Mouse (Mus musculus): ENCODE results near the gene Gtf2e1. TPM values are rescaled to one million over a fixed set of nuclear protein-coding genes. Genes with fewer than 3 reads are reported as not detected.

Gtf2e1 gene
- 10 to 100 TPM; 21.5 to 22.3 TPM for total RNA-seq (2021)
- long read RNA-seq, transcript Gtf2e1-201 (5 exons, 3,084 nt) = major isoform, 7 of 17 reads
- long read RNA-seq, partial matches to known transcripts = 1 of 17 reads
- long read RNA-seq, other reads (novel, unspliced or antisense) = 9 of 17 reads

GRCm38 (mm10) chr16:37539611-37540580 is at the start of gene Gtf2e1, which contains the start of gene Rabl3:
Gene Gtf2e1, minus strand, starts transcription at chr16:37539789.
Gene Rabl3, plus strand, starts transcription at chr16:37539885.
- peak; percentile 97 to 98 for DNase-seq (ENCODE audit: low spot score in 2 of 2)

DNA sequence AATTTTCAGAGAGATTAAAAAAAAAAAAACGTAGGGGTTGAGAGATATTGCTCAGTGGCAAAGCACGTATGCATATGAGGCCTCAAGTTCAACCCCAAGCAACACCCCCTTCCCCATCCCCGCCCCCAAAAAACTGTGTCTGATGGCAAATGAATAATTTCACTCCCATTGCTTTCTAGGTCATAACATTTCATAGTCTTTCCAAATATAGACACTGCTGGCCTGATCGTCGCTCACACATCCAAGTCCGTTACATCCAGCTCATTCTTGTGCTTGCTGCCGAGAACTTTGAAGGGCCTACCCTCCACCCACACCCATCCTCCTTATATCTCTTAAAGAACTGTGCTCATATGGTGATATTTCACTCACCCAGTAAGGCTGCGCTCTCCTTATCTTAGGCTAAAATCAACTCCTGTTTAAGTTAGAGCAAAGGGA is 45.6 kb upstream of the Gtf2e1 start:
- no peak for DNase-seq (ENCODE audit: low spot score in 2 of 2)

DNA sequence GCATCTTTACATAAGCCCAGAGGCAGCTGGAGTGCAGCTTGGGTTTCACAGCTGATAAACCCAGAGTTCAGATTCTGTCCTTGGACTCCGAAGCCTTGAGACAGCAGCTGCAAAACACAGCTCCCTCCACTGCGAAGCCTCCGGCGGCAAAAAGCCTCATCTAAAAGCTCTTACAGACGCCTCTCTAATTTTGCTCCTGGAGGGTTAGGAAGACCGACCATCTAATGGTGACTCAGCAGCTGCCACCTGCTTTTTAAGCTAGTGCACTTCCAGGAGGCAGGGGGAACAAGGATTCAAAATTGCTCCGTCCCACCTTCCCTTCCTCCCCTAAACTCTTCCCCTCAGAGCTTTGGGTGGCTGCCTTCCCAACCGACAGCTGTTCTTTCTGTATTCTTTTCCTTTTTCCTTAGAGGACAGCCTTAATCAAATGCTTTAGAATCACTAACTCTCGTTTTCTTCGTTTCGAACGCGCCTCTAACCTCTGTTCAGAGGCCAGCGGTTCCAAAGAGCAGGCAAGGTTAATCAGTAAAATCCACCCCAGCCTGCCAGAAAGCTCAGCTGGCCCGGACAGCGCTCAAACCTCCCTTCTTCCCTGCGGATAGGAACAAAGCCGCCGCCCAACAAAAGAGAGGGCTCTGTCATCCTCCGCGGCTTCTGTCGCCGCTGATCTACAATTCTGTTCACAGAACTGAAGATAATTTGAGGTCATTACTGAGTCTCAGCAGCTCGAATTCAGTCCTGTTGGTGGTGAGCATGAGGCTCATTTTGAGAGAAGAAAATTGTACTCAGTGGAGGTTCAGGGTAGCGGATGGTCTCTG is 44.8 kb upstream of the Gtf2e1 start:
- DNase-seq (ENCODE audit: low spot score in 2 of 2) = peak; percentile 65 to 69

DNA sequence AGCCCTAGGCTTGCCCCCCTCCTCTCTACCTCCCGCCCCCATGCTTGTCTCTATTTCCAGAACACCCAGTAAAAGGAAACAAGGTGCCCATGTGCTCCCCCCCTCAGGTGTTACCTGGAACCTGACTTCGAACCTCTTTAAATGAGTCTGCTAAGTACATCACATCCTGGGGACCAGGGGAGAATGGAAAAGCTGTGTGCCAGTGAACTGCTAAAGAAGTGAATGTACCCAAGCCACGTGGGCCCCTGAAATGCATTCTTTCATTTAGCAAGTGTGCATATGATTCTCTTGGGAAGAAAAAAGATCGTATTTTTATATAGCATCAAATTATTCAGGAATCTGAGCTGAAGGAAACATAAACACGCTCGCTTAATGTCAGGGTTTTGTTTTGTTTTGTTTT is 44.2 kb upstream of the Gtf2e1 start:
- DNase-seq (ENCODE audit: low spot score in 2 of 2) = no peak

GRCm38 (mm10) chr16:37583306-37583705 is 43.7 kb upstream of the Gtf2e1 start:
- no peak for DNase-seq (ENCODE audit: low spot score in 2 of 2)

DNA sequence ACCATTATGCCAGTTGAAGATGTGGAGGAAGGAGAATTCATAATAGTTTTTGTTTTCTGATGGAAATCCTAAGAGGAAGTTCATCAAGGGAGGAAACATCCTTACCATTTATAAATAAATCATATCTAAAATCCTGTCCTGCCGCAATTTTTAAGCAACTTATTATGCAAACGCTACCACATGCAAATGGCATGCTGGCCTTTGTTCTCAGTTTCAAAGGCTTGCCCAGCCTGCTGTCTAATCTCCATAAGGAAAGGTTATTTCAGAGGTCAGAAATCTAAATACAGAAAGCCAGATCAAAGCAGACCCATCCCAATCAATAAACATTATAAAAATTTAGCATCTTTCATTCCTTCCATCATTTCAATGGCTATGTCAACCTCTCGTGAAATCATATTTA is 42.3 kb upstream of the Gtf2e1 start:
- no peak for DNase-seq (ENCODE audit: low spot score in 2 of 2)

DNA sequence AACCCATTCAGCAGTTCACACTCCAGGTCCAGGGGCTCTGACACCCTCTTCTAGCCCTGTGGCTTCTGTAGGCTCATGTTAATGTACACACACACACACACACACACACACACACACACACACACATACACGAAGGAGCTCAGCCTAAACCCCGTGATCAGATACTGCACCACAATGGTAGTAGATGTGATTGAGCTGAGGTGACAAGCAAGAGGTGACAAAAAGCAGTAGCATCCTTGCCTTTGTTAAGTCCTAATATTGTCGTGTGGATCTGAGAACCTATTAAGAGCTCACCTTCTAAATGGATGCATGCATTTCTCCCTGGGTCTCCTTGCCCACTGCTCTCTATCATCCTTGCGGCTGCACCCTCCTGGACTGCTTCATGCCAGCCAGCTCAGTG is 41.1 kb upstream of the Gtf2e1 start:
- DNase-seq (ENCODE audit: low spot score in 2 of 2) = no peak

GRCm38 (mm10) chr16:37579994-37580393 is 40.4 kb upstream of the Gtf2e1 start, which contains the start of gene Hgd:
Gene Hgd, plus strand, starts transcription at chr16:37580153.
- no peak for DNase-seq (ENCODE audit: low spot score in 2 of 2)

DNA sequence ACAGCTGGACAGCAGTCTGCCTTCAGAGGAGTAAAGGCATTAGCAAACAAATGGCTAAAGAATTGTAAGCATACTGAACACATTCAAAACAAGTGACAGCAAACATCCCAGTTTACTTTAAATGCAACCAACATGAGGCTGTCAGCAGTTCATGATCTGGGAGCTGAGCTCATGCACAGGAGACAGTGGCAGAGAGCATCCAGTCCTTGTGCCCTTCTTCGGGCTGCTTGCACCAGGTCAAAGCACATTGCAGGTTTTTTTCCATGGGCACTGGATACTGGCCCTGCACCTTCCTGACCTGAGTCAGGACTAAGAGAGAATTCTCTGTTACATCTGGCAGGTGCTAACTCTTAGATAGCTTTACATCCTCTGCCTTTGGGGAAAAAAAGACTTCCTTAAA is 40.0 kb upstream of the Gtf2e1 start:
- DNase-seq (ENCODE audit: low spot score in 2 of 2) = no peak

GRCm38 (mm10) chr16:37575325-37575724 is 35.7 kb upstream of the Gtf2e1 start:
- DNase-seq (ENCODE audit: low spot score in 2 of 2) = no peak

- no peak for DNase-seq (ENCODE audit: low spot score in 2 of 2)
Measured at GRCm38 (mm10) chr16:37573061-37573460, 33.5 kb upstream of the Gtf2e1 start.

GRCm38 (mm10) chr16:37572117-37572754 is 32.6 kb upstream of the Gtf2e1 start:
- no peak for DNase-seq (ENCODE audit: low spot score in 2 of 2)

DNA sequence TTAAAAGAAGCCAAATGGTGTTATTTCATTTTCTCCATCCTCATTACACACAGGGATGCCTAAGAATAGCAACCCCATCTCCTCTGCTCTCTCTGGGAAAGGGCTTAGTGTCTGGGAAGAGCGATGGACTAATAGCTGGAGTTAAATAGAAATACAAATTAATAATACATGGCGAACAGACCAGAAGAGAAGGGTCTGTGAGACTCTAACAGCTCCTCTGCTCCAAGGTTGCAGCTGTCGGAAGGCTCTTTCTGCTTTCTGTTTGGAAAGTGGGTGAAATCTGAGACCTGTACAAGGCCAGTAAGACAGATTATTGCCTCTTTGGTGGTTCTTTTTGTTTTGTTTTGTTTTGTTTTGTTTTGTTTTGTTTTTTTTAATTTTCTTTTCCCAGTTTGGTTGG is 32.0 kb upstream of the Gtf2e1 start:
- DNase-seq (ENCODE audit: low spot score in 2 of 2) = no peak

DNA sequence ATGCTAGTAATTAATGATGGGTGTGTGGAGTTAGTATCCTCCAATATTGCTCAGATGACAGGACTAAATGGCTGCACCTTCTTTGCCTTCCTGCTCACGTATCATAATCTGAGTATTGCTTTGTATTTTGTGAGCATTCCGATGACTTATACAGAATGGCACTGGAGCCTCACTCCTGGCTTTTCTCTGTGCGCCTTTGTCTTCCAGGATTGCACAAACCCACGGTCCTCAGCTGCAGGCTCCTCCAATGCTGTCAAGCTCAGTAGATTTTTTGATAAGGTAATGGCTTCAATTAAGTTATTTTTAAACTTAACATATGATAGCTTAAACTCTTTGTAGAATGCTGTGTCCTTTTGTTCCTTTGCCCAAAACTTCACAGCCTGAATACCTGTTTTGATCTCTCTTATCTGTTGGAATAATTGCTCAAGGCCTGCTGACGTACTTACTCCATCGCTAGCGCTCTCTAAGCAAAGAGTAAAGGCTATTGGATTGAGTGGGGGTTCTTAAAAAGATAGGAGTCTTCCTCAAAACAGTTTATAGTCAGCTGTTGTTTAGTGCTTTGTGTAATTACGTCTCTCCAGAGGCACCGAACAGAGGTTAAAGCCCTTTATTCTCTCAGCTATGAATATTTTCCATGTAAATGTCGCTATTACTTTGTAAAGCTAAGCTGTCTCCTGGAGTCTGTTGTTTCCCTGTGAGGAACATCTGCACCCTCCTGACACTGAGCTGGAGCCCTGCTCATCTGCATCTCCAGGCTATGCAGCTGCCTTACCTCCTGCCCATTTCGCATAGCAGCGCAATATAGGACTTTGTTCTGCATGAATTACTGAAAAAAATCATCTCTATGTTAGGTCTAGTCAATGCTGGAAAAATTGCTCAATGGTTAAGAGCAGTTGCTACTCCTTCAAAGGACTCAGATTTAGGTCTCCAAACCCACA is 27.8 kb upstream of the Gtf2e1 start:
- no peak for DNase-seq (ENCODE audit: low spot score in 2 of 2)

- DNase-seq (ENCODE audit: low spot score in 2 of 2) = no peak
Measured at GRCm38 (mm10) chr16:37566107-37566506, 26.5 kb upstream of the Gtf2e1 start.

DNA sequence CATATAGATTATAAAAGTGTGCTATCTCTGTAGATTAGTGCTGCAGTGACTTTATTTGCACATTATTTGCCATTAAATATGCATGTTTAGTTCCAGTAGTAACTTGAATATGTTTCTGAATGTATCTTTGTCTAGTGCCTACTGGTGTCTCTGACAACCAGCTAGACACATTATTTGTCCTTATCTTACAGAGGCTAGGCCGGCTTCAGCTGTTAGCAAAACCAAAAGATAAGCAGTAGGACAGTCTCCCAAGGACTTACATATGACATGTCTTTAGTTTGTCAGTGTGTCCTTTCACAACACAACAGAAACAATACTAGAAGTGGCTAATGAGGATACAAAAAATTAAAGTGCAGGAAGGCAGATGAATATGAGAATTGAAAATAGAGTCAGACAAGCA is 25.5 kb upstream of the Gtf2e1 start:
- no peak for DNase-seq (ENCODE audit: low spot score in 2 of 2)

DNA sequence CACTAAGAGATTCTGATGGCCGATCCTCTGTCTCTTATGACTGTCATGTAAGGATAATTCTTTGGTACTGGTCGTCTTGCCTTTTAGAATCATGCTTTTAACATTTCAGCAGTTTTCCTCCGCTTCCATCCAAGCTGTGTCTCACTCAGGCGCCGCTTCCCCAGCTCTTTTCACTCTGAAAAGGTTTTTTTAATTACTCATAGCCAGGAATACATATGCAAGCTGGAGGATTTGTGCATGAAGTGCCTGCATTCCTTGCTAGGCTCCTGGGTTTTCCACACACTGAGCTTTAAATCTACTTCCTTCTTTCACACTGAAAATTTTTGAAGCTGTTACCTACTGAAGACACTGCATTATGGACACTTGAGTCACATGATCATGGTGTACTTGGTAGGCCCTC is 23.4 kb upstream of the Gtf2e1 start:
- DNase-seq (ENCODE audit: low spot score in 2 of 2) = no peak

DNA sequence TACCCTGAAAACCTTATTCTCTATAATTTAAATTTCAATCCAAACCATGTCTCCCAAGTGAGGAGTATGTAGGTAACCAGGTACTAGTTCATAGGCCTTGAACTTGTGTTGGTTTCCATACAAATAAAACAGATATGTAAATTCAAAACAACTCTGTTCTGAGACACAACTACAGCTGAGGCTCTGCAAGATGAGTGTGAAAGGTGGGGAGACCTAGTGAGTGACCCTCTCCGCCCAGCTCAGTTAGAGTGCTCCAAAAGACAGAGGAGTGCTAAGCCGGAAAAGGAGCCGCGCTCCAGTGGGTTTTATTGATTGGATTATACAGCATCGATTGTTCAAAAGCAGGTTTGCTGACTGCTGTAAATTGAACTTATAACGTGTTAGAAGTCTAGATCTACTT is 22.8 kb upstream of the Gtf2e1 start:
- no peak for DNase-seq (ENCODE audit: low spot score in 2 of 2)

- DNase-seq (ENCODE audit: low spot score in 2 of 2) = no peak
Measured at GRCm38 (mm10) chr16:37552824-37553223, 13.2 kb upstream of the Gtf2e1 start.

- no peak for DNase-seq (ENCODE audit: low spot score in 2 of 2)
Measured at GRCm38 (mm10) chr16:37550981-37551380, 11.4 kb upstream of the Gtf2e1 start.
